Mouse (Mus musculus) lung, postnatal 14 days (tissue): Measurements from ENCODE around the gene Rpa2.
"Not testable (repeated sequence)": the region's sequence is repeated elsewhere in the genome, so short reads cannot be mapped to it uniquely, and the experiment has no call there.

ENCODE experiments used
- DNase-seq: peaks from one replicate; pipeline ENCODE4 v3.0.0; 2021

Rpa2 gene

DNA sequence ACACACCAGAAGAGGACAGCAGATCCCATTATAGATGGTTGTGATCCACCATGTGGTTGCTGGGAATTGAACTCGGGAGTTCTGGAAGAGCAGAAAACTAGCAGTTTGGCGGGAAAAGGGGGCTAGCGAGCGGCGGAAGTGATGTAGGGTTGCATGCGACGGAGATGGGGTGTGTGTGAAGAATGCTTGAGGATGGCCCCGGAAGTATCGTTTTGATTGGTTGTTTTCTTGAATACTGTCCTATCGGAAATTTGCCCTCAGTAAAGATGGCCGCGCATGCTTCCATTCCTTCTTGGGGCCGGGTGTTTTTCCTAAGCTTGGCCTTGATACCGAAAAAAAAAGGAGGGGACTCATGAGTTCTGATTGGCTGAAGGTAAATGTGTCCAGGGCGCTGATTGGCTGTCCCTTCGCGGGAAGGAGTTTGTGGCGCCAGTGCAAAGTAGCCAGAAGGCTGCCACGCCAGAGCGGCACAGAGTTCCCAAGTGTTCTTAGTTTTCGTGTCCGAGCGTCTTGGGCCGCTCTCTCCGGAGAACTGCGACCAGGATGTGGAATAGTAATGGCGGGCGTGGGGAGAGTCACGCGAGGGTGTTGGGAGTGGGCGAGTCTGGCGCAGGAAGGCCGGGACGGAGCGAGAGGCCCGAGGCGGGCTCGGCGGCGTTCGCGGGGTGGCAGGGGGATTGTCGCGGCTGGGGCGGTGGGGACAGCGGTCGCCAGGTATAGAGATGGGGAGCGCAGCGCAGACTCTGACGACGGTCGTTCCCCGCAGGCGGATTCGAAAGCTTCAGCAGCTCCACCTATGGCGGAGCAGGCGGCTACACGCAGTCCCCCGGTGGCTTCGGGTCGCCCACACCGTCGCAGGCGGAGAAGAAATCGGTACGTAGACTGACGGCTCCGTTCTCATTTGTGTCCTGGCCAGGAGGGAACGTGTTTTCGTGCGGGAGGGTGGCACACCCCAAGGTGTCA is at the start of gene Rpa2:
TSS of gene Rpa2 (plus strand) at position 419 of the 963 bp plus-strand sequence.
- DNase-seq = peak; percentile 99

DNA sequence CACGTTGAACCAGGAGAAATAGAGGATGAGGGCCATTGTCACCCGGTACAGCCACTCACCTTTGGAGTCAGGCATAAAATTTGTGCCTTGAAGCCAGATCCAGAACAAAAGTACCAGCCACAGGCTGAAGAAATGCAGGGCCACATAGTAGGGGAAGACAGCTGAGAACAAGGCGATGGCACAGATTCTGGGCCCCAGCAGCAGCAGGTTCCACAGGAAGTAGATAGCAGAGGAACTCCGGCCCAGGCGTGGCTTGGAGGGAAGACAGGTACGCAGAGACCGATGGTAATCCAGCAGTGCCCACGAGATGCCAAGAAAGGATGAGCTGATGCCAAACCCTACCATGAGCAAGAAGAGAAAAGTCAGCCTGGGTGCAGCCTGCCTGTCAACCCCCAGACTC is 39.9 kb upstream of the Rpa2 start:
- DNase-seq = no peak

DNA sequence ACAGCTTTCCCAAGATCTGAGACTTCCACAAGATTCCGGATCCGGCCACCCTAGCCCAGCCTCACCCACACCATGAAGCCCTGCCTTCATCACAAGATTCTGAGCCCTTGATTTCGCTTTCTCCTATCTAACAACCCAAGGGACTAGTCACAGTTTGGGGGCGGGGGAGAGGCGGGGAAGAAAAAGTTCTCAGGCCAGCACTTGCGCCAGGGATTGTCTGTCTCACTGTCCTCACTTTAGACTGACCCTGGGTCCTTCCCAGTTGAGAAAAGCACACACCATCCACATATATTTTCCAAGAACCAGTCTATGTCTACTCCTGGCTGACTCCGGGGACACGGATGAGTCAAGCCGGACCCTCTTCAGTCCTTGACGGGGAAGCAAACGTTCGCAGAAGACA is 36.5 kb upstream of the Rpa2 start:
- no peak for DNase-seq

DNA sequence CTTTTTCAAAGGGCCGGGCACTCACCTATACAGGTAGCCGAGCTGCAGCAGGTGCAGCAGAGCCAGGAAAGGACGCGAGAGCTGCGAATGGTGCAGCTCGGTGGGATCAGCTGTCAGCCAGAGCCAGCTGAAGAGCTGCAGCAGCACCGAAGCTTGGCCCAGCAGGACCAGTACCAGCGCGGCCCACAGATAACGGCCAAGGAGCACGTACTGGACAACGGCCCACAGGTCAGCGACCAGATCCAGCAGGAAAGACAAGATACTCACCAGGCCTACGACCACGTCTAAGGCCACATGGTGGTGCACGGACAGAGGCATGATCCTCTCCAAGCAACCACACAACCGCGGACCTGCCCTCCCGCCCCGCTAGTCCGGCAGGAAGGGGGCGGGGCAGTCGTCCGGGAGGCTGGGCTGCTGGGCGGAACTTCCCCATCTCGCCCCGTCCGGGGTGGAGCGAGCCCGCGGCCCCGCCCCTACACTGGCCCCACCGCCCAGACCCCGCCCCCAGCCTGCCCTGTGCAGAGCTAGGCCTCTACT is 35.9 kb upstream of the Rpa2 start, which contains the start of gene Xkr8:
TSS of gene Xkr8 (minus strand) at position 399 of the 537 bp plus-strand sequence.
- DNase-seq = peak; percentile 93

DNA sequence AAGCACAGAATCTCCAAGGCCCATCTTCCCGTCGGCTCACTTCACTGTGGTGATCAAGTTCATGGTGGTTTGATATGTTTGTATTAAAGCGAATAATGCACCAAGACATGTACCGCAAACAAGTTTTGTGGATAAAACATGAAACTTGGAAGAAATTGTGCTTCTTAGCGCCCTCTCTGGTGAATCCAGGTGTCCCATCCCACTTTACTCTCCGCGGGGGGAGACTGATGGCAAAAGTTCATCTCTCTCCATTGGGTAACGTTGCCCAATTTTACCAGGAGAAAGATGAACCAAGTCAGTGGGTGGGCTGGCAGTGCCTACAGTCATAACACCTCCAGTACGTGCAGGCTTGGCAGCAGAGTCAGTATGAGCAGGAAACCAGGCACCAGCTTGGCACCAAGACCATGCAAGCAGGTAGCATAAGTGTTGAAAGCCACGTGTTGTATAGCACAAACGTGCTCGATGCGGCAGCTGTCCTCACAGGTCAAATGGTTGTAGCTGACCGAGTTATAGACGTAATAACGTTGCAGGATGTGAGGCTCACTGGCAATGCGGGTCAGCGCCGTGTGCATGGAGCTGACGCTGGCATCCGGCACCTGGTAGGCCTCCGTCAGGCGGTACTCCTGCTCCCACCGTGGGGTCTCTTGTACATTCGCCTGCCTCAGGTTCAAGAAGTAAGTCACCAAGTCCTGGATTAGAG is 34.9 kb upstream of the Rpa2 start:
- DNase-seq = no peak

DNA sequence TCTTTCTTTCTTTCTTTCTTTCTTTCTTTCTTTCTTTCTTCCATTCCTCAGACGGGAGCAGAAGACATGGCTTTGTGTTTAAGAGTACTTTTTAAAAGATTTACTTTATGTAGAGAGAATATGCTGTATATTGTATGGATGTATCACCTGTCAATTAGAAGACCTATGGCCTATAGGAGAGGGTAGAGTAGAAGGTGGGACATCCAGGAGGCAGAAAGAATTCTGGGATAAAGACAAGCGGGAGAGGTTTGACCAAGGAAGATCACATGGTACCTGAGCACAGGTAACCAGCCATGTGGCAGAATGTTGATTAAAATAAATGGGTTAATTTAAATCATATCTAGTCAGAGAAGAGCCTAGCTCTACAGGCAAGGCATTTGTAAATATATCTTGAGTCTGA is 33.4 kb upstream of the Rpa2 start:
- no peak for DNase-seq

DNA sequence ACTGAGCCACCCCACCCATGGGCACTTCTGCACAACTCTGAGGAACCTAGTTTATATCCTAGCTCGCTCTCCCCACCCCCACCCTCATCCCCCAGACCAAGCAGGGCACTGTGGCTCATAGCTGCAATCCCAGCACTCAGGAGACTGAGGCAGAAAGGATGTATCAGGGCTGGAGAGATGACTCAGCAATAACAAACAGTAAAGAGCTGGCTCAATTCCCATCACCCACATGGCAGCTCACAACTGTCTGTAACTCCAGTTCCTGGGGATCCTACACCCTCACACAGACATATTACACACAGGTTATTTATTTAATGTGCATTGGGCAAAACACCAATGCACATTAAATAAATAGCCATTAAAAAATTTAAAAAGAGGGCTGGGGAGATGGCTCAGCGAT is 32.7 kb upstream of the Rpa2 start:
- DNase-seq = no peak

DNA sequence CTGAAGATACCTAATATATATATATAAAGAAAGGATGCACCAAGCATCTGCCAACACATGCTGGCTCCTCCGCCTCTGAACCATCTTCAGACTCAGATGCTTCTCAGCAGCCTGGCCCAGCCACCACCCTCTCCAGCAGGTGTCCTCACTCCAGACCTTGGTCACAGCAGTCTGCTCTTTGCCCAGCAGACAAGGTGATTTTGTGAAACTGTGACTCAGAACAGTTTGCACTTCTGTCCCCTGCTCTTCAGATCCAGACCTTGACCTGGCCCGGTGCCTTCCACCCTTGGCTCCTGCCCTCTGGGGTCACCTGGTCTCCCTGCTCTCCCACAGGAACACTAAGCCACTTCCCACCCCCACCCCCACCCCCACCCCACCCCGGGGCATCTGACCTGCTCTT is 32.2 kb upstream of the Rpa2 start:
- DNase-seq = no peak

DNA sequence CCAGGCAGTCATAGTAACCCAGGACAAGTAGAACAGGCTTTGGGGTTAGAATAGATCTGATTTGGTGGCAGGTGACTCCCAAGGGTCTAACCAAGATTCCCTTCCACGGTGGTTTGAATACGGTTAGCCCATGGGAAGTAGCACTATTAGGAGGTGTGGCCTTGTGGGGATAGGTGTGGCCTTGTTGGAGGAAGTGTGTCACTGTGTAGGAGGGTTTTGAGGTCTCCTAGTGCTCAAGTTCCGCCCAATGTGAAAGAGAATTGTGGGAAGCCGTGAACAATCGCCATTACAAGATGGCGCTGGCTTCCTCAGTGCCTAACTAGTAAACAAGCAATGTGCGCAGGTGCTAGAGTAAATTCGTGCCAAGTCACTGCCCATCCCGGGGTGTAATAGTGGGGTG is 31.0 kb upstream of the Rpa2 start:
- DNase-seq = not testable (repeated sequence)

DNA sequence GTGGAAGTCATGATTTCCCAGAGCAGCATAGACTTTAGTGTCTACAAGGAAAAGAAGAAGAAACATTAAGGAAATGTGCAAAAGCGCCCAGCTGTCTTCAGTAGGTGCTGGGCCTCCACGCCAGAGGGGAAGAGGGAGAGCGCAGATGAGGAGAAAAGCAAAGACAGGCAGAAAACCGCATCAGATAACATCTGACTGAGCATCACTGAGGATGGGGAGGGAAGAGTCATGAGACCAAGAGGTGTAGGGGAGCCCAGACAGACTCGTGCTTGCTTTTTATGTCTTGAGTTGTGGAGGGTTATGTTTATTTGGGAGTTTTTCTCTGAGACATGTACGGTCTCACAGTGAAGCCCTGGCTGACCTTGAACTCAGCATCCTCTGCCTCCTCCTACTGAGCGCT is 26.6 kb upstream of the Rpa2 start:
- DNase-seq = no peak

DNA sequence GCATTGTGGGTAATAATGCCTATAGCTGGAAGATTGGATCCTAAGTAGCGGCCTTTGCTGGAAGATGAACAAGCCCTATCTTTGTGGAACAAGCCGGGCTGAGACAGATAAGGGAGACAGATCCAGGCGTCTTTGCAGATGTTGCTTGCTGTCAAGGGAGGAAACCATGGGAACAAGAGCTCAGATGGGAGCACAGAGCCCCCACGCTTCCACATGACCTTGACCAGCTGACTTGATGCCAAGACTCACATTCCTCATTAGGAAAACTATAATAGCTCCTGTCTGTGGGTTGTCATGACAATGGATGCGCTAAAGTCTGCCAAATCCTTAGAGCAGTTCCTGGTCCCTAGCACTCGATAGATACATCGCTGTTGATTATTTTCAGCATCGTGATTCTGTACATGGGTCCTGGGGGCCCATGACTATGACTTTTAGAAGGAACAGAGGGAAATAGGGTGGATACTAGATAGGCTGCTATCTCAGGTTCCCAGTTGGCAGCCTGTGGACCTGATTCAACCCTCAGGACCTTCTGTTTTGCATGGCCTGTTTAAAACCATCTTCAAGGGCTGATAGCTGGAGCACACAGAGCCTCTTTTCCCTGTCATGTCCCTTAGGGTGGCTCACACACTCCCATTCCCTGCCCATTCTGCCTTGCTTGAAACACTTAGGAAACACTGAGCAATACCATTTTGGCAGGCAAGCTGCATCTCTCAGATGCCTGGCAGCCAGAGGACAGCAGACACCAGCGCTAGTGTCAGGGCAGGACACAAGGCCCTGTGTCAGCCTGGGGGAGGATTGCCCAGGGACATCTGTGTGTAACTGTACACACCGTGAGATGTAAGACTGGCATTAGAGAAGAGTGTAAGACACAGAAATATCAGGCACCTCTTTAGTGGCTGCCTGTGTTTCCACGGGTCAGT is 23.9 kb upstream of the Rpa2 start:
- DNase-seq = no peak

DNA sequence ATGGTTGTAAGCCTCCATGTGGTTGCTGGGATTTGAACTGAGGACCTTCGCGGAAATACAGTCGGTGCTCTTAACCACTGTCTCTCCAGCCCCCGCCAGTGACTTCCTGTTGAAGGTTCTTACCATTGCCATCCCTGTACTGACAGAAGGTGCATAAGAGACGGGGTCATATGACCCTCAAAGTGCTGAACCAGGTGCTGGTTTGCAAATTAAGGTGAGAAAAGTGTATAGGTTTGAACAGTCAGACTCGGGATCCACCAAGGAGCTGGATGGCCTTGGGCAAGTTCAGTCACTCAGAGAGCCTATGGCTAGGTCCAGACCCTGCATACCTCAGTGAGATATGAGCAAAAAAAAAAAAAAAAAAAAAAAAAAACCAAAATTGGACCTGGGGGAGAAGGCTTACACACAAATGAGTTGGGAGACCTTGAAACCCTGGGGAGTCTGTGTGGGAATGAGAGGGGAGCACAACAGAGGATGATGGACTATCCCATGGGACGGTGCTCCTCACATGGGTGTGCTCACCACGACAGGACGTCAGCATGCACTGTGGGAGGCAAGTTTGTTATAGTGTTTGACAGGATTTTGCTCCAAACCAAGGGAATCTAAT is 21.1 kb upstream of the Rpa2 start:
- DNase-seq = no peak

DNA sequence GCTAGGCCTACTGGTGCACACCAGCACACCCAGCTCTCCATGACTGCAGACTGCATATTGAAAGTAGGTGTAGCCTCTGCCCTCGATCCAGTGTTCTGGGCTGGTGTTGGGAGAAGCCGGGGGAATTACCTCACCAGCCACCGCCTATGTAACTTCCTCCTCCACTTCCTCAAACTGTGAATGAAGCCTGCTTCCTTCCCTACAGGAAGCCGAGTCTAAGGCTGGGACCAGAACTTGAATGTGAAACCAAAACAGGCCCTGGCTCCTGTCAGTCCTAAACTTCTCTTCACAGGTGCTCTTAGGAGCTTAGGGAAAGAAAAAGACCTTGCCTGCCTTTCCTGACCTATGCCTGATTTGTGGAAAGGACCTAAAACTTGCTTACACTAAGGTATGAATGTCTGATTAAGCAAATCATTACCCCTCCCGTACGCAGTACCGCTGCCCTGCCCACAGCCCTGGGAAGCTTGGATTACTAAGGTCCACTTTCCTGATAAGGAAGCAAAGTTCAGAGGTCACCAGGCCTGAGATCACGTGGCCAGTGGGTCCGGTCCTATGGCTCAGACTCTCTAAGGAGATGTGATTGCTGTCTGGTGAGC is 20.4 kb upstream of the Rpa2 start:
- peak; percentile 63 for DNase-seq

DNA sequence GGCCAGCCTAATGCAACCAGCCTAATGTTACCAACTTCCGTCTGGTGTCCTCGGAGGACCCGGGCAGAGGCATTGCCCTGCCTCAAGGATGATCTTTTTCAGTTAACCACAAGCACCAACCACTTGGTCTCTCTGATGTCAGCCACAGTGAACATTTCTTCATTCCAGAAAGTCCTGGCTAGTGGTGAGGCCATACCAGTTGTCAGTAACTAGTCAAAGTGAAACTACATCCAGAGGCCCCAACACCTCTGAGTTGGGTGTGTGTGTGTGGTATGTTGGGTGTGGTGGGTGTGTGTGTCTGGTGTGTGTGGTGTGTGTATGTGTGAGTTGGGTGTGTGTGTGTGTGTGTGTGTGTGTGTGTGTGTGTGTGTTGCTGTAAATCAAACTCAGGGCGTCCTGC is 19.4 kb upstream of the Rpa2 start:
- DNase-seq = no peak

DNA sequence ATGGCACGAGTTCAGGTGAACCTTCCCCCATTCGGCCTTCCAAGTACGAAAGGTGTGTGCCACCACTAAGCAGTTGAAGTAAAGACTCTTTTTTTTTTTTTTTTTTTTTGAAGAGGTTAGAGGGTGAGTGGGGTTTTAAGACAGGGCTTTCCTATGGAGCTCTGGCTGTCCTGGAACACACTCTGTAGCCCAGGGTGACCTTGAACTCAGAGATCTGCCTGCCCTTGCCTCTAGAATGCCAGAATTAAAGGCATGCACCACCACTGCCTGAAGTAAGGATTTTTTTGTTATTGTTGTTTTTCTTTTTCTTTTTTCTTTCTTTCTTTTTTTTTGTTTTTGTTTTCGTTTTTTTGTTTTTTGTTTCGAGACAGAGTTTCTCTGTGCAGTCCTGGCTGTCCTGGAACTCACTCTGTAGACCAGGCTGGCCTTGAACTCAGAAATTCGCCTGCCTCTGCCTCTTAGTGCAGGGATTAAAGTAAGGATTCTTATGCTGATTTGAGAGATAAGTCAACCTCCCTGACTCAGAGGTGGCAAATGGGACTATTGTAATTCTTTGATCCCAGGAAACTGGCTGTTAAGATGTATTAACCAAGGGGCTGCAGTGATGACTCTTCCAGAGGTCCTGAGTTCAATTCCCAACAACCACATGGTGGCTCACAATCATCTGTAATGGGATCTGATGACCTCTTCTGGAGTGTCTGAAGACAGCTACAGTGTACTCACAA is 18.7 kb upstream of the Rpa2 start:
- DNase-seq = no peak

DNA sequence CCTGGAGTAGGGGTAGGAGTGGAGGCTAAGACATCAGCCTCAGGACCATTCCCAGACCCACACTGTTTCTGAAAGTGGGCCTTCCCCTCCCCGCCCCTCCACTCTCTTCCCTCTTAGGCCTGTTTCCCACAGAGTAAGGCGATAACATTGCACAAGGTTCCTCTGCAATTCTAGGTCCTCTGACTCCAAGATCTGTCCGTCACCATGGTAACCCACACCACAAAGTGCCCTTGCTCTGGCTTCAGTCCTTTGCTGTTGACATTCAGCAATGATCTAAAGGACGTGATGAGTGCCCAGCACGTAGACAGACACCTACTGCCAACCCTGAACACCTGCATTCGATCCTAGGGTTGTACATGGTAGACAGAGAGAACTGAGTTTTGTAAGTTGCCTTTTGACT is 15.1 kb upstream of the Rpa2 start:
- no peak for DNase-seq

DNA sequence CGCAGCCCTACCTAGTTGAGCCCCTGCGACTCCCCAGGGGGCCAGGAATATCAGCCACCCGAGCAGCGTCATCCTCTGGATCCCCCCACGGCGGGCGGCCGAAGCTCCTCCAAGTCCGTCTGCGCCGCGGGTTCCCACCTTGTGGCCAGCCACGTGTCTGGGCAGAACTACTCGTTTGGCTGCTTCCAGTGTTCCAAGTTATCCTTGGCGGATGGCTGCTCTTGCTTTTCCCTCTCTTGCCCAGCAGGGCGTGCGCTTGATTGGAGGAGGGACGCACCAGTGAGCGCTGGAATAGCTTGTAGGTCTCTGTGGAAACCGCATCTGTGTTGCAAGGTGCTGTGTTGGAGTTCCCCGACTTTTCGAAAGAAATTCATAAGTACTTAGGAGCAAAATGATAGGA is 11.2 kb upstream of the Rpa2 start, which contains the start of gene Smpdl3b:
TSS of gene Smpdl3b (minus strand) at position 279 of the 400 bp plus-strand sequence.
- peak; percentile 76 for DNase-seq

DNA sequence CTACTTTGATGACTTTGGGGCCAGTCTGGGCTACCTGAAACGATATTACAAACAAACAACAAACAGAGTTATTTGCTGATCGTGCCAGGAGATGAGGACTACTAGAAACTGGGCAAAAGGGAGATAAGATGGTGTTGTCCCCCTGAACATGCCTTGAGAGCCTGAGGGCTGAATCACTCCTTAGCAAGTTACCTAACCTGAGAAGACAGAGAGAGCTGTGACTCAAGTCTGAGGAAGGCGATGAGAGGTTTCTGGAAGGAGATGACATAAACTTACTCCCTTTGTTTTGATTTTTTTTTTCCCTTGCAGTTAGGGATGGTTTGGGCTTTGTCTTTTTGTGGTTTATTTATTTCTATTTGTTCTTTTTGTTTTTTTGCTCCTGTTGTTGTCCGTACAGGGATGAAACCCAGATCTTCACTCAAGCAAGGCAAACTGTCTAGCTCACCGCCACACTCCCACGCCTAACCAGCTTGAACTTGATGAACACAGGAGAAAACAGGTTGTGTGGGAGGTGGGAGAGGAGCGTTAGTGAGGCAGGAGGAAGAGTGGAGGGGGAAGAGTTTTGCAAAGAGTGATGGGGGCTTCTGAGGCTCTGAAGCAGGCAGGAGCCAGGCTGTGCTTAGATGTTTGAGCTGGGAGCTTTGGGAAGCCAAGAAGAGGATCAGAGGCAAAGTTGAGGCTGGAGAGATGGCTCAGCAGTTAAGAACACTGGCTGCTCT is 10.3 kb upstream of the Rpa2 start:
- DNase-seq = no peak

DNA sequence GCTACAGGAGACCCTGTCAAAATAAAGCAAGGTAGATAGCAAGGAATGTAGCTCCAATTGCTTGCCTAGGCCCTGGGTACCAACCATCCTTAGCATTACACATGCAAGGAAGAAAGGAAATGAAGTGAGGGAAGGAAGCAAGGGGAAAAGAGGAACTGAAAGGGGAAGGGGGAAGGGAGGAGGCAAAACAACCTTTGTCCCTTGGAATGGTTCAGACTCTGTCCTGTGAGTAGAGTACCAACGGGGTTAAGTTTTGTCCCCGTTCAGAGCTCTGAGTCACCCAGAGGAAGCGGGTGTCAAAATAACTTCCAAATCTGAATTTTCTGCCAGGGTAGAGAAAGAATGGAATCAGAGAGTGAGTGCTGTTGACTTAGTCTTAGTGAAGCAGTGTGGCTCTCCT is 7.8 kb upstream of the Rpa2 start:
- no peak for DNase-seq

DNA sequence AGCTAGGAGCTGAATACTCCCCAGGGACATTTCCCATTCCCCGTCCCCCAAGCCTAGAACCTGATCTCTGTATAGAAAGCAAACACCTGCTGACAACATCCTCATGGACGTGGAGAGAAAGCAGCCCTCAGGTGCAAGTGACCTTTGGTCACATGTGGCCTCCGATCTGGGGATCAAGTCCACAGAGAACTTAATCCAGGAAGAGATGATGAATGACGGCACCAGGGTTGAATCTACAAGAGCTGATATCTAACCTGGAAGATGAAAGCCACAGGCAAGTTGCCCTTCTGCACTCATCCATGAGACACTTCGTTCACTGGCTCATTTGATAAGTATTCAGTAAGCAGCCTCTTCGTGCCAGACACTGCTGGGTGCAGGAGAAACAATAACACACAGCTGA is 5.5 kb upstream of the Rpa2 start:
- DNase-seq = no peak
